Mouse (Mus musculus) naive thymus-derived CD4-positive, alpha-beta T cell, adult 2 months (primary cell): ENCODE measurements at regions not wholly inside any gene's neighbourhood (a gene's known extent, or its start where the extent isn't known, plus 50 kb on each side); places are given as distances from the start of the nearest gene placed in this dataset.

Source experiments
- DNase-seq: peaks from one replicate; pipeline ENCODE4 v3.0.0-alpha.2; 2011; ENCODE audit warnings: low read depth

DNA sequence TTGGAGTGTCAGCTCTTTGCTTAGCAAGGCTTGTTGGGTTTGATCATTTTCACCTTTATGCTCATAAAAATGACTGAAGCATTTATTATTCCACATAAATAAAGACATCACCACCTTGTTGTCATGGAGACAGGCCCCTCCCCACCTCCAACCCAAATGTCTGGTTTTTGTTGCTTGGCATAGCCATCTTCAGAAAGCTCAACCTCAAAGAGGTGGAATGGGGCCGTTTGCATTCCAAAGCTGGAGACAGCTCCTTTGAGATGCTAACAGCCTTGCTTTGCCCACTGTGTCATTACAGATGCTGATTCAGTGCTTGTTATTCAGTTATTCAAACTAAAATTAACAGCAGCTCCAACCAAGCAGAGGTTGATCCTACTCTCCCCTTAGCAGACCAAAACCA, 51.9 kb upstream of the Lgalsl start:
- DNase-seq = no peak

GRCm38 (mm10) chr11:20883907-20884306, 53.1 kb upstream of the Lgalsl start:
- DNase-seq = no peak

- no peak for DNase-seq
These were observed 56.2 kb upstream of the Lgalsl start for GRCm38 (mm10) chr11:20887044-20887443.

GRCm38 (mm10) chr11:20890479-20890878, 59.6 kb upstream of the Lgalsl start:
- no peak for DNase-seq

GRCm38 (mm10) chr11:20891711-20892110, 60.9 kb upstream of the Lgalsl start:
- no peak for DNase-seq

DNA sequence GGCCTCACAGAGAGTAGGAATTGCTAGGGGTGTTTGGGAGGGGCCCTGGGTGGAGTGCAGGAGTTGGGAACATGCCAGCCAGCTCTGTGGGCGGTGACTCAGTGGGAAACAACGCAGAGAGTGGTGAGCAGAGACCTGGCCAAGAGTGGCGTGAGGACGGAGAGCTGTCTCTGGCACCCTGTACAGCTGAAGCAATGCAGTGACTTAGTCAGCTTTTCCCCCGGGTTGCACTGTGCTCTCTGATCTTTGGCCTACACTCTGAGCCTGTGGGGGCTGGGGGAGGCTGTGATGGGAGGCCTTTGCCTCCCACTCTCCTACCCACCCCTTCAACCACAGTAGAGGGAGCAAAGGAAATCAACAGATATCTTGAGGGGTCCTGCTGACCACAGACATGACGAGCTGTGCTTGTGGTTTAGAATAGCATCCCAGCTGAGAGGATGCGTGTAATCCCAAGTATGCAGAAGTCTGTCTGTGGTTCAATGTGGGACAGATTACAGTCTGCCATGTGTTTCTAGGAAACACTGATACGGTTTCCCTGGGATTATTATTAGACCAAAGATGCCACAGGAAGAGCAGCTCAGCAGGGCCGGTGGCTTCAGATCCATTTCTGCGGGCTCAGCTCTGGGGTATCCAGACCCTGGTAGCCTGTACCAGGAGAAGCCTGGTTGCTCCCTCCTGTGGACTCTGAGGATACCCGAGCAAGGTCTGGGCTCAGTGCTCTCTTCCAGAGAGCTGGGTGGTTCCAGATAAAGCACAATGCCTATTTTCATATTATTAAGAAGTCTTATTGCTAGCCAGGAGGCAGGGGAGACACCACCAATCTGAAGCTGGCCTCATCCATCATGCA, 65.6 kb upstream of the Lgalsl start:
- DNase-seq = no peak

GRCm38 (mm10) chr11:20897468-20897867, 66.6 kb upstream of the Lgalsl start:
- DNase-seq = no peak

- DNase-seq = no peak
These were observed 67.7 kb upstream of the Lgalsl start for GRCm38 (mm10) chr11:20898558-20898957.

DNA sequence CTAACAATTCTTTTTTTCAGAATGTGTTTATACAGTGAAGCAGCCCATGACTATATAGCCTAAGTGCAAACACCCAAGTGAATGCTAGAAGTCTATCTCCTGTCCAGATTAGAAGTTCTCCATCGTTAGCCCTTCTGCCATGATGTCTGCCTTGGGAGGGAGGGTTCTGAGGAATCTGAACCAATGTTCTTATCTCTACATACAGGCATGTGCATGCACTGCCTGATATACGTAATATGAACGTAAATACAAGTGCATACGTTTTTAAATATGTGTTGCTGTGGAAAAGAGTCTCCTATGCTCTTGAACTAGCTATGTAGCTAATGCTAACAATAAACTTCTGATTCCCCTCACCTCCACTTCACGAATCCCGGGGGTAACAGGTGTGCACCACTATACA, 68.9 kb upstream of the Lgalsl start:
- no peak for DNase-seq

GRCm38 (mm10) chr11:20902001-20902400, 71.1 kb upstream of the Lgalsl start:
- DNase-seq = no peak

DNA sequence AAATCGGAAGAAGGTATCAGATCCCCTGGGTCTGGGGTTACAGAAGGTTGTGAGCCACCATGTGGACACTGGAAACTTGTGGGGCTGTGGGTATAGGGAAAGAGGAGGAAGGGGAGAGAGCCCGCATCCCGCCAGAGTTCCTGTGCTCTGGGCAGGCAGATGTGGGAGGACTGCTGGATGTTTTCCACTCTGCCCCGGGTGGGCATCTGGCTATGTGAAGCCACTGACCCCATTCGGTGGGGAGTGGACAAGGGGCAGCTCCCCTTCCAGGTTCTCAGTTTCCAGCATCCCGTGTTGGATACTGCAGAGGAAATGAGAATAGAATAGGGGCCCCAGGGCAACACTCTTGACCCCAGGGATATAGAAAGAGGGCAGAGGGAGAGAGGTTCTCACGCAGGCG, 72.1 kb upstream of the Lgalsl start:
- DNase-seq = no peak

DNA sequence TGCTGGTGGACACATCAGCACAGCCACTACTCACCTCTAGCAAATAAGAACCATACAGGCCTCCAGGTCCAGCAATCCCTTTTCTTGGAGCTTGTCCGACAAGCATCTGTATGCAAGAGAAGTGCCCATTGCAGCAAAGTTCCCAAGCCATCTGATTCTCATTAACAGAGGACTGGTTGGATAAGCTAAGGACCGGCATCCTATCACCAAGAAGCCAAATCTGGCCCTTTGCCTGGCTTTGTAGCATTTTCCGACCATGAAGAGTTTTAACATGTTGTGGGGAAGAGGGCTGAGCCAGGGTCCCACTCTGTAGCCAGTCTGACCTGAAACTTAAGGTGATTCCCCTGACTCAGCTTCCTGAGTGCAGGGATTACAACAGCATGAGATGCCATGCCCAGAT, 77.1 kb upstream of the Lgalsl start:
- DNase-seq = no peak

DNA sequence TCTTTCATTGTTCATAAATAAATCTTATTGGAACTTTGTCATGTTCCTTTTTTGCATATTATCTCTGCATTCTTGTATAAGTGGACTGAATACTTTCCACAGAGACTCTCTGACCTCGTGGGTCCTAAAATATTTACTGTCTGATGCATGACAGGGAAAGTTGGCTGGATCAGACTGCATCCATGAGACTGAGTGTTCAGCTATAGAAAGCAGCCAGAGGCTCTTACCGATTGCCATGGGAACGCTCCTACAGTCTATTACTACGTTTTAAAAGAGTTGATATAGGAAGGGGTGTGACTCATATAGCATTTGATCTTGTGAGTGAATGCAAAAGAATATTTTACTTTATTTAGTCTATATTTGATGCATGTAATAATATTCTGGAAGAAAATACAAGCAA, 77.6 kb upstream of the Lgalsl start:
- DNase-seq = no peak

GRCm38 (mm10) chr11:20913042-20913441, 82.2 kb upstream of the Lgalsl start:
- no peak for DNase-seq

DNA sequence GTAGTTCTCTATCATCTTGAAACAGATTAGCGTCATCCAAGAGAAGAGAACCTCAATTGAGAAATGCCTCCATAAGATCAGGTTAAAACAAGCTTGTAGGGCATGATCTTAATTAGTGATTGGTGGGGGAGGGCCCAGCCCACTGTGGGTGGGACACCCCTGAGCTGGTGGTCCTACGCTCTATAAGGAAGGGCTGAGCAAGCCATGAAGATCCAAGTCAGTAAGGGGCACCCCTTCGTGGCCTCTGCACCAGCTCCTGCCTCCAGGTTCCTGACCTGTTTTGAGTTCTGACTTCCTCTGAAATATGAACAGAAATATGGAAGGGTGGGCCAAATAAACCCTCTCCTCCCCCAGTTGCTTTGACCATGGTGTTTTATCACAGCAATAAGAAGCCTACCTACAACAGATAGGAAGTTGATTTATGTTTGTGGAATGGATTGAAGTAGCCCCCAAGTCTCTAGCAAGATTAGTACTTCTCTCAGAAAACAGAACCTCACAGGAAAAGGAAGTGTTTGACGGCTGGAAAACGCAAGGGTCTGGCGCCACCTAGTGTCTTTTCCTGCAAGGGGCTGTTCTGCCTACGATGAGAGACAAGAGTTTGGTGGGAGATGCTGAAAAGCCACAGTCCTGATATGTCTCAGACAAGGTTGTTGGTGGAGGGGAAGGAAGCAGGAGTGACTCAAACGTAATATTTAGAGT, 82.9 kb upstream of the Lgalsl start:
- DNase-seq = peak; percentile 91

- DNase-seq = no peak
These were observed 83.6 kb upstream of the Lgalsl start for GRCm38 (mm10) chr11:20914297-20914997.

DNA sequence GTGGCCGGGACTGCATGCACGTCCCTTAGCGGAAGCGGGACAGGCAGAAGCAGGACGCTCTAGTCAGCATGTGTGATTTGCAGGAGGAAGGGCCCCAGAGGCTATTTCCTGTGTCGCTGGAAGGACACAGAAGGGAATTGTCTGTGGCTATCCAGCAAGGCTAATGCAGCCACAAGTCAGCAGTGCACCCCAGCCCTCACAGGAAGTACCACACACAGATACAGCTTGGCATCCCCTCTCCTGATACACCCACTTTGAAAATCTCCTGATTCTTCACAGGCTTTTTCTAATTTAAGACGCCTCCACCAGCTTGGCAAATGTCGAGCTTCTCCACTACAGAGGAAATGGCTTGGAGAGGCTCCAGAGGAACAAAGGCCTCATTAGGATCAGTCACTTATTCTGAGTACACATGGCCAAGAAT, 84.3 kb upstream of the Lgalsl start:
- peak; percentile 31 for DNase-seq

GRCm38 (mm10) chr11:20915687-20916432, 85.0 kb upstream of the Lgalsl start:
- no peak for DNase-seq

DNA sequence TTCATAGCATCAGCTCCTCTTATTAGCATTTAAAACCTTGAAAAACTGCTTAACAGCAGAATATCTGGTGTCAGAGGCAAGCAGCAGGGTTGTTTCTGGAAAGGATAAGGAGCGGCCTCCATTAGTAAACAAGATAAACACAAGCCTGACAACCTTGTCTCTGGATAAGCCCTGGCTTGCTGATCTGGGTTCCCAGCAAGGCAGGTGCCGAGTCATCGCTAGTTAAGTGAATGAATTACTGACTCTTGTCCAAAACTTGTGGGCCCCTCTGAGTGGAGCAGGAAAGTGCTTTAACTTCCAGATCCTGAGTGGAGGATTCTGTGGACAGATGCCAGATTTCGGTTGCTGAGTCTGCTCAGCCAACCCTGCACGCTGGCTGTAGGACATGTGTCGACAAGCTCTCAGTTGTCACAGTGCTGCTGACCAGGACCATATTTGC, 85.6 kb upstream of the Lgalsl start:
- no peak for DNase-seq

DNA sequence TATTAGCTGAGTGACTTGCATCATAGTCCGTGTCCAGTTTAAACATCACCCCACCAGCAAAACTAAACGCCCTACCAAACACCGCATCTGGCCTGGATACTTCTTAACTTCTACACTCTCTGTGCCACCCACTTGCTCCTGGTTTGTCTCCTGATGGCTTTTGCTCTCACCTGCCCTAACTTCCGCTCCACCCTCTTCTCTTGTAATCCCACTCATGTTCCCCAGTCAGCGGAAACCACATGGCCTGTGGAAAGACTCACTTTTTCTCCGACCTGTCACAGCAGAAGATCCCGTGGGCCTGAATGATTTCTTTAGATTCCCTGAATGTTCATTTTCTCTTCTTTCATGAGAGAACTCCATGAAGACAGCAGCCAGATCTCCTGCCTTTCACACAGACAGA, 86.1 kb upstream of the Lgalsl start:
- no peak for DNase-seq

DNA sequence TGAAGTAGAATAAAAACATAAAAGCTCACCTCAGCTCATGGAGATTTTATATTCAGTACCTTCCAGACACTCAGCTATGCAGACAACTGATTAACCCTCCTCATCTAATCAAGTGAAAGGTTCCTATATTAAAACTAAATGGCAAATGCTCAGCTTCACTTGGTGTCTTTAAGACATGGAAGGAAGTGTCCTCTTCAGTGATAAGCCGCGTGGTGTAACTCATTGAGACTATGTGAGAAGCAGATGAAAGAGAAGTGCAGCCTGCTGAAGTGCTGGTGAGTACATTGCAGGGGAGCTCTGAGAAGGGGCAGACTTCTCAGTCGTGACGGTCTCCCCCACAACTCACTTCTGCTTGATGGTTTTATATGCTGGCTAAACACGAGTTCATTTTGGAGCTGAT, 86.6 kb upstream of the Lgalsl start:
- DNase-seq = no peak

- no peak for DNase-seq
These were observed 92.3 kb upstream of the Lgalsl start for GRCm38 (mm10) chr11:20923115-20923514.
